Mouse (Mus musculus): ENCODE measurements around the gene Ttll5. TPM values are rescaled to one million over a fixed set of nuclear protein-coding genes. Genes with fewer than 3 reads are reported as not detected.
A peak's percentile ranks its signal among the peaks of the same experiment; 100 is the strongest.

Ttll5 gene
- polyA plus RNA-seq, 1 experiment from 2014 or later = 11.2 TPM

- 83% methylated on average over 8 of the region's 8 CpGs for WGBS
- no peak for ATAC-seq (replicated peaks; ENCODE audit: insufficient number of reproducible peaks, insufficient read depth, low FRiP score, low read depth)
- H3K27me3 ChIP-seq = no peaks in the 10 kb centered on the region
These were observed 233.1 kb downstream of the Ttll5 start for GRCm38 (mm10) chr12:86057516-86057915.

GRCm38 (mm10) chr12:86059341-86059740 is 234.9 kb downstream of the Ttll5 start:
- H3K27ac ChIP-seq = no peak overlapping the region
- 64% methylated on average over 6 of the region's 6 CpGs for WGBS
- H3K4me1 ChIP-seq (replicated peaks) = no peaks in the 10 kb centered on the region
- H3K36me3 ChIP-seq = peaks cover 34% of the 10 kb centered on the region; the same call in 1 of the 2 replicates
- no peaks in the 10 kb centered on the region for H3K27me3 ChIP-seq
- H3K4me2 ChIP-seq = no peak overlapping the region
- no peaks in the 10 kb centered on the region for H3K9me3 ChIP-seq (replicated peaks)
- ATAC-seq (replicated peaks; ENCODE audit: insufficient number of reproducible peaks, insufficient read depth, low FRiP score, low read depth) = no peak
- no peak overlapping the region for H3K4me3 ChIP-seq
- H3K9ac ChIP-seq = no peak overlapping the region

More at GRCm38 (mm10) chr12:86057516-86057915, 233.1 kb downstream of the Ttll5 start:
- Histone ChIP-seq H3K4me1 (replicated peaks) (no peaks in the 10 kb centered on the region), H3K4me3 (no peak overlapping the region), H3K4me2 (no peak overlapping the region), H3K9me3 (replicated peaks) (no peaks in the 10 kb centered on the region), H3K36me3 (peaks cover 23% of the 10 kb centered on the region; the same call in 1 of the 2 replicates), H3K27ac (no peak overlapping the region), H3K9ac (no peak overlapping the region)

GRCm38 (mm10) chr12:86064796-86065195 is 240.3 kb downstream of the Ttll5 start:
- ATAC-seq (replicated peaks; ENCODE audit: insufficient number of reproducible peaks, insufficient read depth, low FRiP score, low read depth) = no peak
- Histone ChIP-seq H3K4me2 (no peak overlapping the region), H3K4me1 (replicated peaks) (no peaks in the 10 kb centered on the region), H3K9ac (no peak overlapping the region), H3K27me3 (no peaks in the 10 kb centered on the region), H3K9me3 (replicated peaks) (no peaks in the 10 kb centered on the region), H3K36me3 (peaks cover 51% of the 10 kb centered on the region), H3K27ac (no peak overlapping the region), H3K4me3 (no peak overlapping the region)

GRCm38 (mm10) chr12:86071432-86071831 is 247.0 kb downstream of the Ttll5 start:
- no peak for ATAC-seq (replicated peaks; ENCODE audit: insufficient number of reproducible peaks, insufficient read depth, low FRiP score, low read depth)
- H3K4me3 ChIP-seq = no peak overlapping the region
- H3K27ac ChIP-seq = no peak overlapping the region
- H3K9me3 ChIP-seq (replicated peaks) = no peaks in the 10 kb centered on the region
- H3K9ac ChIP-seq = no peak overlapping the region
- no peaks in the 10 kb centered on the region for H3K27me3 ChIP-seq
- H3K36me3 ChIP-seq = peaks cover 16% of the 10 kb centered on the region
- WGBS = 85% methylated on average over 6 of the region's 6 CpGs
- H3K4me2 ChIP-seq = no peak overlapping the region
- H3K4me1 ChIP-seq (replicated peaks) = peaks cover 10% of the 10 kb centered on the region

- no peaks in the 10 kb centered on the region for H3K27me3 ChIP-seq
- H3K36me3 ChIP-seq = no peaks in the 10 kb centered on the region
- H3K4me2 ChIP-seq = no peak overlapping the region
- no peak overlapping the region for H3K9ac ChIP-seq
- H3K4me3 ChIP-seq = no peak overlapping the region
- WGBS = 73% methylated on average over 12 of the region's 12 CpGs
- H3K27ac ChIP-seq = no peak overlapping the region
- peaks cover 33% of the 10 kb centered on the region for H3K4me1 ChIP-seq (replicated peaks)
- ATAC-seq (replicated peaks; ENCODE audit: insufficient number of reproducible peaks, insufficient read depth, low FRiP score, low read depth) = no peak
- H3K9me3 ChIP-seq (replicated peaks) = no peaks in the 10 kb centered on the region
These were observed 250.2 kb downstream of the Ttll5 start for GRCm38 (mm10) chr12:86074681-86075080.

- no peak for ATAC-seq (replicated peaks; ENCODE audit: insufficient number of reproducible peaks, insufficient read depth, low FRiP score, low read depth)
- no peaks in the 10 kb centered on the region for H3K27me3 ChIP-seq
- peak overlapping the region; percentile 92 for H3K4me2 ChIP-seq
- WGBS = 81% methylated on average over 7 of the region's 7 CpGs
- no peak overlapping the region for H3K9ac ChIP-seq
- H3K9me3 ChIP-seq (replicated peaks) = no peaks in the 10 kb centered on the region
- peak overlapping the region; percentile 70; the same call in 1 of the 2 replicates for H3K4me3 ChIP-seq
- H3K36me3 ChIP-seq = no peaks in the 10 kb centered on the region
- peaks cover 33% of the 10 kb centered on the region for H3K4me1 ChIP-seq (replicated peaks)
- H3K27ac ChIP-seq = no peak overlapping the region
These were observed 250.9 kb downstream of the Ttll5 start for GRCm38 (mm10) chr12:86075358-86075757.

GRCm38 (mm10) chr12:86076321-86076901 is 252.0 kb downstream of the Ttll5 start:
- peak overlapping the region; percentile 92 for H3K4me2 ChIP-seq
- H3K4me3 ChIP-seq = peak overlapping the region; percentile 70
- no peaks in the 10 kb centered on the region for H3K36me3 ChIP-seq
- H3K27me3 ChIP-seq = no peaks in the 10 kb centered on the region
- H3K9ac ChIP-seq = peak overlapping the region; percentile 43
- ATAC-seq (replicated peaks; ENCODE audit: insufficient number of reproducible peaks, insufficient read depth, low FRiP score, low read depth) = no peak
- no peaks in the 10 kb centered on the region for H3K9me3 ChIP-seq (replicated peaks)
- H3K27ac ChIP-seq = no peak overlapping the region
- H3K4me1 ChIP-seq (replicated peaks) = peaks cover 33% of the 10 kb centered on the region
- 11% methylated on average over 13 of the region's 13 CpGs for WGBS

GRCm38 (mm10) chr12:86077322-86077721 is 252.9 kb downstream of the Ttll5 start:
- H3K9ac ChIP-seq = peak overlapping the region; percentile 81
- H3K9me3 ChIP-seq (replicated peaks) = no peaks in the 10 kb centered on the region
- ATAC-seq (replicated peaks; ENCODE audit: insufficient number of reproducible peaks, insufficient read depth, low FRiP score, low read depth) = no peak
- peak overlapping the region; percentile 70 for H3K4me3 ChIP-seq
- peaks cover 36% of the 10 kb centered on the region for H3K4me1 ChIP-seq (replicated peaks)
- no peaks in the 10 kb centered on the region for H3K36me3 ChIP-seq
- 39% methylated on average over 8 of the region's 8 CpGs for WGBS
- peak overlapping the region; percentile 98; the same call in 1 of the 2 replicates for H3K27ac ChIP-seq
- no peaks in the 10 kb centered on the region for H3K27me3 ChIP-seq
- peak overlapping the region; percentile 92 for H3K4me2 ChIP-seq

GRCm38 (mm10) chr12:86077736-86078135 is 253.3 kb downstream of the Ttll5 start:
- Histone ChIP-seq H3K9ac (peak overlapping the region; percentile 81), H3K36me3 (no peaks in the 10 kb centered on the region), H3K27ac (peak overlapping the region; percentile 98), H3K27me3 (no peaks in the 10 kb centered on the region), H3K9me3 (replicated peaks) (no peaks in the 10 kb centered on the region), H3K4me2 (peak overlapping the region; percentile 92), H3K4me3 (peak overlapping the region; percentile 70), H3K4me1 (replicated peaks) (peaks cover 36% of the 10 kb centered on the region)
- no peak for ATAC-seq (replicated peaks; ENCODE audit: insufficient number of reproducible peaks, insufficient read depth, low FRiP score, low read depth)
- WGBS = 29% methylated on average over 11 of the region's 11 CpGs

- Histone ChIP-seq H3K27ac (peak overlapping the region; percentile 98), H3K27me3 (no peaks in the 10 kb centered on the region), H3K9ac (peak overlapping the region; percentile 81), H3K9me3 (replicated peaks) (no peaks in the 10 kb centered on the region), H3K36me3 (no peaks in the 10 kb centered on the region), H3K4me3 (peak overlapping the region; percentile 70), H3K4me1 (replicated peaks) (peaks cover 41% of the 10 kb centered on the region), H3K4me2 (peak overlapping the region; percentile 92)
- ATAC-seq (replicated peaks; ENCODE audit: insufficient number of reproducible peaks, insufficient read depth, low FRiP score, low read depth) = no peak
- WGBS = 21% methylated on average over 9 of the region's 9 CpGs
These were observed 253.7 kb downstream of the Ttll5 start for GRCm38 (mm10) chr12:86078176-86078552.

- peak within 1 kb of the TSS; percentile 81 for H3K9ac ChIP-seq
- peak; percentile 75 for ATAC-seq (replicated peaks; ENCODE audit: insufficient number of reproducible peaks, insufficient read depth, low FRiP score, low read depth)
- H3K4me3 ChIP-seq = peak within 1 kb of the TSS; percentile 70
- no peaks in the 10 kb centered on the region for H3K36me3 ChIP-seq
- peak within 1 kb of the TSS; percentile 92 for H3K4me2 ChIP-seq
- no peaks in the 10 kb centered on the region for H3K27me3 ChIP-seq
- under 1% methylated on average over 25 of the region's 25 CpGs for WGBS
- no peaks in the 10 kb centered on the region for H3K9me3 ChIP-seq (replicated peaks)
- H3K4me1 ChIP-seq (replicated peaks) = peaks cover 45% of the 10 kb centered on the region
- H3K27ac ChIP-seq = peak within 1 kb of the TSS; percentile 98
These were observed 254.2 kb downstream of the Ttll5 start, which contains the start of gene Tgfb3 for GRCm38 (mm10) chr12:86078553-86079201. Tgfb3 (minus strand) TSS chr12:86079041.
